Mouse (Mus musculus) thymus, adult 18-20 months (tissue): Measurements from ENCODE around the gene Mlip.
"Not testable (repeated sequence)": the region's sequence is repeated elsewhere in the genome, so short reads cannot be mapped to it uniquely, and the experiment has no call there.

Experiments
- DNase-seq, 2 experiments: peaks; one replicate each; pipeline ENCODE4 v3.0.0; 2022; ENCODE audit warnings: mixed read lengths in 2 of 2

The Mlip gene

DNA sequence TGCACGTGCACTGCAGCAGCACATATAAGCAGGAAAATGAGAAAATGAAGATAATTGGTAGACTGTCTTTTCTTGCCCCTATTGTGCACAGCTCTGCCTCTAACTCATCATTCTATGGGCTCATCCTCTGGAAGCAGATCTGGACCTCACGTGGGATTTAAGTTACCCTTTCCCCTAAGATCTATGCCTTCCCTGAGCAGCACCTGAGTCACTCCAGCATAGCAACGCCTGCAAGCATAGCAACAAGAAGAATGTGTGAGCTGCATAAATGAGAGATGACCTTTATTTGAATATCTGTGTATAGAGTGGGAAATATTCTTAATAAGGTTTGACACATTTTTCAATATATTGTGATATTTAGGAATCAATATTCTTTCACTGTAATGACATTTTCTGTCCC, 176.9 kb downstream of the Mlip start:
- no peak for DNase-seq

DNA sequence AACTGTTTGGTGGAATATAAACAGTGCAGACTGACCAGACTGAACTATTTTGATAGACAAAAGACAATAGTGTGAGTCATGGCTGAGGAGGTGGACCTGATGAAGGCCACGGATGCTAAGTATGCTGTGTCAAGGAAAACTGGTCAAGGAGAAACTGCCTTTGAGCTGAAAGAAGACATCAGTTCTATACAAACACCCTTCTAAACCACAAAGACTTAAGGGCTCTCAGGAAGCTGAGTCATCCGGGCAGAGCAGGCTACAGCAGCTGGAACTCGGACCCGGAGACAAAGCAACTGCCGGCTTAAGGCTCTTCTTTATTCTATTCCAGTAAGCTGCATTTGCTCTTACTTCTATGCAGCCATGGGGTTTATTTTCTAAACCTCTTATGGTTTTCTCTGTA, 180.7 kb downstream of the Mlip start:
- DNase-seq = no peak

DNA sequence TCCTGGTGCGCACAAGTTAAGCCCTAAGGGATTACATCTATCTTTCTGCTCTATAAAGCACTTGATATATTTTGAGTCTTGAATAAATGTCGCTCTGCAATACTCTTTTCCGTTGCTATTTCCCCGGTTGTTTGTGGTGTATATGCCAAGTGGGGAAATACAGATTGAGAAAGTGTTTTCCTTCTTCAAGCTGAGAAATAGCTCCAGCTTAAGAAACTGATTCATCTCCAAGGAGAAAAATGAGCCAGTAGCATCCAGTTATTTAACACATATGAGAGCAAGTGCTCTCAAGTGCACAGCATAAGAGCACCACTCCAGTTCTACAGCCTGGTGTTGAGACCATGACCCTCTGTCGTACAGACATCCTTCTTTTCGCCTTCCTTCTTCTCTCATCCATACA, 186.9 kb downstream of the Mlip start:
- DNase-seq = no peak

DNA sequence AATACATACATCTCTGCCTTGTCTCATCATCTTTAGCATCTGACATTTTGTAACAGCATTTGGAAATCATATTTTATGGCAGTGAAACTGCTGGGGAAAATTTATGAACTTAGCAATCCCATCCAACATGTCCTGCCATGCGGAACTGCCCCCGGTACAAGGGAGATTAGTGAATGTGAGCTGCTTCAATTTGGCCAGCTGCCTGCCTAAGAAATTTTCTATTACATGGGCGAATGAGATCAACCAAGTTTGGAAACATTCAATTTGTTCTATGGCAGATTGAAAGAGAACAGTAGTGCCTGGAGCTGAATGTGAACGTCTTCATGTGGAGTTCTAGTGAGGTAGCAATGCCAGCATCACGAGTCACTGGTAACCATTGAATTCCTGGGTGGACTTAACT, 191.0 kb downstream of the Mlip start:
- DNase-seq = no peak

DNA sequence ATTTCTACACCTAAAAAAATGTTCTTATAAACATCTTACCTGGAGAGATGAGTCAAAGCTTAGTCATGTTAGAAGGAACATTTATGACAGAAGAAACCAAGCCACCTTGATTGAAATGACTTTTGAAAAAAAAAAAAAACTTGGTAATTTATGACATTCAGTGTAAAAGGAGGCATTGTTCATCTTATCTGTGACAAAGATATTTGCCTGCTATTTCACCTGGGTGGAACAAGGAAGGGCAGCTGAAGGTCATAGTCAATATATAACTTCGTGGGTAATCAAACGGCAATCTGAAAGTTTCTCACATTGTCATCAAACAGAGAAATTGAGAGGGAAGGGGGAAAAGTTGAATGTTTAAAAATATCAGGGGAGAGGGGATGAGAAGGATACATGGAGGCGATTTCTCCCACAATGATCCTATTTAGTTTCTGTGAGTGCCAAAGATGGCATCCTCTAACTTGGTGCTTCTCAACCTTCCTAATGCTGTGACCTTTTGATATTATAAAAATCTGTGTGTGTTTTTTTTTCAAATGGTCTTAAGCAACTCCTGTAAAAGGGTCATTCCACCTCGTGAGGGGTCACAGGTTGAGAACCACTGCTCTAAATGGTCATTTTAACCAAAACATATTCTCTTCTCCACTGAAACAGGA, 192.4 kb downstream of the Mlip start:
- no peak for DNase-seq

DNA sequence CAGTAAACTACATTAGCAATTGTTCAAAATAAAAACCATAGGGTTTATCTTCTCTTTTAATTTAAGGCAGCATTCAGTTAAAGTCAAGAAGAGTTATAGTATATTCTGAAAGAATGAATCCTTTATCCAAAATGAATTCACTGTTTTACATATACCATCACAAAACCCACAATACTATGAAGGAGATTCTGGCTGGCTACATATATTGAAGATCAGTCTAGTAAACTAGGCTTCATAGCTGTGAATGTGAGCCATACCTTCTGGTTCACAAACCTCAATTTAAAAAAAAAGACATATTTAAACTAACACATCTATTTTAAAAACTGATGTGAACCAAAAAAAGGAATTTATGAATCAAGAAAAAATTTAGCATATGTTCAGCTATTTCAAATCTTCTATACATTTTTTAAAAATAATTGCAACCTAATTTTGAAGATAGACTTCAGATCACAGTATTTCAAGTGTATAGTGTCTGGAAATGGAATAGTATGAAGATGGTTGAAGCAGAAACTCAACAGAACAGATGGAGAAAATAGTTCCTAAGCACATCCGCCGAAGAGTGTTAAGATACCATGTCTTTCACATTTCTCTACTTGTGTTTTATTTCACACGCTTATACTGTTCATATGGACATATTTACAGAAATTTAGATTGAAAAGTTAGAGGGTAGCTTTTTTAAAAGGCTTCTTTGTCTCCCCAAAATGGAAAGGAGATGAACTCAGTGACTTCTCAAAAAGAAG, 204.1 kb downstream of the Mlip start:
- no peak for DNase-seq

DNA sequence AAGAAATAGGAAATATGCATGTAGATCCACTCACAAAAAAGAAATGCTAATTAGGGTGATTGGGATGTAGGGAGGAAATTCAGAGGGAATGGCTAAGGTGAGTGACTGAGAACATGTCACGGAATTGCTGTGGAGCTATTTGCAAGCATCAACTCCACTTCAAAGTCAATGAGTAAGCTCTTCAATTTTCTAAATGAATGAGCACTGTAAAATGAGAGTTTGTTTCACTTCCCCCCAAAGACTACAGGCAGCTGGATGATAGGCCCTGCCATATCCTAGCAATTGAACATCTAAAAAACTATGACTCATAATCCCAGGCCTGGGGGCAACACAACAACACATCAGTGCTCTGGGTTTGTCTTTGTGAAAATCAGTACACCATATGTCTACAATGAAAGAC, 233.0 kb downstream of the Mlip start:
- no peak for DNase-seq

DNA sequence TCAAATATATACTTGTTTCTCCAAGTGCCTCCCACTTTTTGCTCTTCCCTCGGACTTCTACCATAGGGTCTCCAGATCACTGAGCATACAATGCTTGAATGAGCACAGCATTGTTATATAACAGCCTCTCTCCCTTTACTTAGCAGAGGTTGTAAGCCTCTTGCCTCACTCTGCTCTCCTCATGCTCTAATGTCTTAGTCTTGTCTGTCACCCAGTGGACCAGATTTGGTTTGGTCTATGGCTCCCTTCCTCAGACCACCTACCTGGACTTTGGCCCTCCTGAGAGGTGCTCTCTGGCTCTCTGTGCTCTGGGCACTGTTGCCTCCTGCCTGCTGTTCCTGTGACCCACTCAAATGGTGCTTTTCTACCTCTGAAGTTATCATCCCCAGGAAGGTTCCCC, 255.9 kb downstream of the Mlip start:
- no peak for DNase-seq

DNA sequence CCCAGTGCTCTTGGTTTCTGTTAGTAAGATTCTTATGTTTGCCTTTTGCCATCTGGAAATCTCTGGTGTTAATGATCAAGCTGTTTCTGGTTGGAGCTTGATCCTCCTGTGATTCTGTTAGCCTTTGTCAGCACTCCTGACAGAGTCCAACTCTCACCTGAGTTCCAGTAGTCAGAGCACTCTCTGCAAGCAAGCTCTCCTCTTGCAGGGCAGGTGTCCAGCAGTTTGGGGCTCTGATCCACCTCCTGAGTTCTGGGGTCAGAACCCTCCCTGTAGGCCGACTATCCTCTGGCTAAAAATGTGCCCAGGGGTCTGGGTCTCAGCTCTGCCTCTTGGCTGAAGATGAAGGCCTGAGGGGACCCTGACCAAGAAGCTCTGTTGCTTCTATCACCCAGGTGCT, 269.5 kb downstream of the Mlip start:
- not testable (repeated sequence) for DNase-seq

DNA sequence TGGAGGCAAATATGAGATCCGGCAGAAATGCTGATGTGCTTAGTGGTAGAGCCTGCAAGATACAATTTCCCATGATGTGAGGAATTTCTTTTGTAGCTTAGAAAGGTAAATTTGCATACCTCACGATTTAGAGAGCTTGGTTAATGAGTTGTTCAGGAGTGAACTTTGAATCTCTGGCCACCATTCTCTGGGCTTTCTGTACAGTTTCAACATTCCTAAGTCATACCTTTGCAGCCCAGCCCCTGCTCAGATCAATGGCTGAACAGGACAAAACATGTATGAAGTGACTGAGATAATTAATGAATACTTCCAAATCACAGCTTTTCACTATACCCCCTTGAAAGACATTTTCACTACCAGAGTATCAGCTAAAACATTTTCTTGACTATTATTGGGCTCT, 281.1 kb downstream of the Mlip start:
- no peak for DNase-seq

DNA sequence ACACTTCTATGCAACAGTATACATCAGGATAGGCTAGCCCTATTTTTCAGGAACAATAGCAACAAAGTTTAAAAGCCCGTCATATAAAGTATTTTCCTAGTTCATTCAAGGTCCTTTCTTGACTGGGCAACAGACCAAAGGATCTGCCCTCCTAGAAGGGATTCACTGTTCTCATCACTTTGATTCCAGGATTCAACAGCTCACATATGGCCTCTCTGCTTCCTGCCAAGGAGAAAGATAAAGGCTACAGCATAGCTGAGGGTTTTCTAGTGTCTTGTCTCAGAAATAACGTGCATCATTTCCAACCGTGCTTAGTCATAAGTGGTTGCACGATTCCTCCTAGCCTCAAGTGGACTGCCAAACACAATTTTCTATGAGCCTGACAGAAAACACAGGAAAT, 296.2 kb downstream of the Mlip start:
- no peak for DNase-seq

DNA sequence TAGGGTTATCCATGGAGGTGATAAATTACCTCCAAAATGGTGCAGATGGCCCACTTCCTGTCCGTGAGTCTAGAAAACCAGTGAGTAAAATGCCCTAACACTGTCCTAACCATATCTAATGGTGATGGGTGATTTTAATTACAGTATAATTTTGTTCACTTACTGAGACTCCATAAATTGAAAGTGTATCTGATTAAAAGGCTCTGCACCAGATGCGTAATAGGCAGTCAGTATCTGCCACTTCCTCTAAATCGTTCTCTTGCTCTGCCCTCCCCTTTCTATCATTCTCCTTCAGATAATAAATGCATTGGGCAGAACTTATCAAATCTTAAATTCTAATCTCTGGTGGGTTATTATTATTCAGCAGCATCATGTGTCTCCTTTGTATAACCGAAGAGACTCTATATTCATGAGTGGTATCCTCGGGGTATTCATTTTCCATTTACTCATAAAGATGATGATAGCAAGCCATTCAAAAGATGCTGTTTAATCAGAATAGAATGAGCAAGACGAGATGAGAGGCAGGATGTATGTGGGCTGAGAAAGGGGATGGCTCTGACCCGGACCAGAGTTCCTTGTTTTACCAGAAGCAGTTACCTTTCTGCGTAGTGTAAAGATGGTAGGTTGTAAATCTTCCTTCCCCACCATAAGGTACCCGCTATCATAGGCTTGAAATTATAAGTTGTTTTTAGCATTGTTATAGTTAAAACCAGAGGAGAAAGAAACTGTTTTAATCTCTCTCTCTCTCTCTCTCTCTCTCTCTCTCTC, 298.2 kb downstream of the Mlip start:
- DNase-seq = no peak
